Comparison of ENCODE assay signal across 8 mouse cellular contexts in the genomic region with DNA sequence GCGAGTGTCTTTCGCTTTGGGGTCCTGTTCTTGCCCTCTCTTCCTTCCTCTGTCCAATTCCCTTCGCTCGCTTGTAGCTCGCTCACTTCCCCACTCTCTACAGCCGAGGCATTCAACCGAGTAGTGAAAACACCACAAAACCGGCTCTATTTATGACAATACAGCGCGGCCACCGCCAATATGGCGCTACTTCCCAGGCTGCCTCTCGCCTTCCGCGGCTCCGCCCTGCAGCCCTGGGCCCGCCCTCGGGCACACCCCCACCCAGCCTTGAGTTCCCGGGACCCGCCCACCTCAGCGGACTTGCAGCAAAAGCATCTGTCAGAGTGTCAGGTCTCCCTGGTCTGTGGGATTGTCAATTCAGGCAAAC. TPM values are rescaled to one million over a fixed set of nuclear protein-coding genes. Genes with fewer than 3 reads are reported as not detected.
DNase-seq lines count a peak whose midpoint lies in the region; ATAC-seq lines count a peak whose summit lies in the region.

A gene (minus strand): TSS at position 194 of the 367 bp plus-strand sequence.

- intact Hi-C loops in heart, postnatal 14 days (cut with DNase I) = no loop called here

- peak within 1 kb of the TSS; percentile 93 for H3K27ac ChIP-seq in forebrain, embryonic 14.5 days (ENCODE audit: low read depth, low read length)
- H3K27ac ChIP-seq in neural tube, embryonic 15.5 days (replicated peaks) = peak within 1 kb of the TSS; percentile 88

- no peaks in the 10 kb centered on the region for H3K27me3 ChIP-seq in forebrain, embryonic 14.5 days (replicated peaks; ENCODE audit: control insufficient read depth, insufficient read depth, low read length)
- H3K27me3 ChIP-seq in neural tube, embryonic 15.5 days (replicated peaks) = no peaks in the 10 kb centered on the region

- H3K4me2 ChIP-seq in forebrain, embryonic 14.5 days (ENCODE audit: low read length) = peak within 1 kb of the TSS; percentile 66
- H3K4me2 ChIP-seq in neural tube, embryonic 15.5 days = peak within 1 kb of the TSS; percentile 58

- H3K36me3 ChIP-seq in forebrain, embryonic 14.5 days (ENCODE audit: control insufficient read depth, insufficient read depth, low read length) = peaks cover 6% of the 10 kb centered on the region
- peaks cover 6% of the 10 kb centered on the region; the same call in 1 of the 2 replicates for H3K36me3 ChIP-seq in neural tube, embryonic 15.5 days

- no peaks in the 10 kb centered on the region for H3K9me3 ChIP-seq in forebrain, embryonic 14.5 days (replicated peaks; ENCODE audit: control insufficient read depth, low read length)
- H3K9me3 ChIP-seq in neural tube, embryonic 15.5 days (replicated peaks) = no peaks in the 10 kb centered on the region

- WGBS in forebrain, embryonic 14.5 days = 1% methylated on average over 21 of the region's 21 CpGs
- WGBS in neural tube, embryonic 15.5 days = 0% methylated on average over 21 of the region's 21 CpGs

- peak; percentile 91 for DNase-seq in ES-CJ7 (ENCODE audit: low read depth, low spot score)
- DNase-seq in cerebellum, adult 11 months = peak; percentile 85
- peak; percentile 94 for DNase-seq in forebrain, embryonic 14.5 days (ENCODE audit: low spot score)
- DNase-seq in heart, postnatal 14 days = peak; percentile 90 to 94
- peak; percentile 91 for DNase-seq in layer of hippocampus, adult 11-12 months (ENCODE audit: low spot score)
- peak; percentile 93 to 95 for DNase-seq in lung, adult 18-20 months
- DNase-seq in testis, postnatal 14 days (ENCODE audit: low spot score) = peak; percentile 93

- peak within 1 kb of the TSS; percentile 93 for H3K9ac ChIP-seq in forebrain, embryonic 14.5 days (ENCODE audit: low read length)
- peak within 1 kb of the TSS; percentile 85 for H3K9ac ChIP-seq in neural tube, embryonic 15.5 days (replicated peaks)

- peak; percentile 100 for ATAC-seq in forebrain, embryonic 14.5 days
- peak; percentile 100 for ATAC-seq in neural tube, embryonic 15.5 days (ENCODE audit: low FRiP score)

- H3K4me1 ChIP-seq in forebrain, embryonic 14.5 days (ENCODE audit: control insufficient read depth, insufficient read depth, low read length) = peaks cover 6% of the 10 kb centered on the region; the same call in 1 of the 2 replicates
- H3K4me1 ChIP-seq in neural tube, embryonic 15.5 days = peaks cover 10% of the 10 kb centered on the region

- peak within 1 kb of the TSS; percentile 97 for H3K4me3 ChIP-seq in forebrain, embryonic 14.5 days (ENCODE audit: low read depth, low read length)
- peak within 1 kb of the TSS; percentile 86 for H3K4me3 ChIP-seq in neural tube, embryonic 15.5 days (replicated peaks)

RNA-seq across cellular contexts. Expression of the gene that starts here (rescaled TPM):
- 28.9 and 31.6 TPM in 2 replicates for polyA plus RNA-seq in forebrain, embryonic 14.5 days (2014; fragmentation: Nextera tagmentation; extraction: Ambion mirVana)
- 1 to 10 TPM; 8.1 to 8.2 TPM for total RNA-seq in heart, postnatal 14 days (2021)
- 15.9 and 17.3 TPM in 2 replicates for polyA plus RNA-seq in neural tube, embryonic 15.5 days (2015; fragmentation: Nextera tagmentation; extraction: Ambion mirVana)

Comparison
In these comparisons a context has a peak if more than half of its experiments do, and no peak if none do; other contexts are left out.
1. Peak in every context shown above with its lines: DNase-seq, ATAC-seq, H3K4me3 ChIP-seq and H3K27ac ChIP-seq.